8 mouse cellular contexts compared by ENCODE assay signal in genomic region chr14:119027130-119027529, GRCm38 (mm10).
DNase-seq lines count a peak whose midpoint lies in the region; ATAC-seq lines count a peak whose summit lies in the region.

No protein-coding gene starts in this region.

- DNase-seq in gastrocnemius, adult 18-20 months (ENCODE audit: low spot score): peak; percentile 75
- DNase-seq in gastrocnemius, postnatal 25 days: no peak
- peak; percentile 37 for DNase-seq in adrenal gland, adult 8-10 months
- peak; percentile 71 for DNase-seq in embryonic facial prominence, embryonic 11.5 days (ENCODE audit: low spot score)
- DNase-seq in heart, postnatal 25 days (ENCODE audit: low spot score): peak; percentile 9
- peak; percentile 61 to 62 for DNase-seq in layer of hippocampus, adult 8-10 months (ENCODE audit: low spot score in 2 of 2)
- peak; percentile 73 for DNase-seq in lung, postnatal 14 days
- DNase-seq in spleen, adult 12 weeks (ENCODE audit: low spot score): peak; percentile 30

- 0 out of 2 replicates have a peak, but pooled peaks have one; percentile 62 for ATAC-seq in embryonic facial prominence, embryonic 11.5 days (replicated peaks; ENCODE audit: insufficient number of reproducible peaks, low FRiP score, low TSS enrichment, low read depth)

- H3K27ac ChIP-seq in embryonic facial prominence, embryonic 11.5 days (replicated peaks; ENCODE audit: low read depth, low read length): no peak overlapping the region

- H3K4me3 ChIP-seq in embryonic facial prominence, embryonic 11.5 days (ENCODE audit: low read depth, low read length): no peak overlapping the region

- peaks cover 4% of the 10 kb centered on the region for H3K36me3 ChIP-seq in embryonic facial prominence, embryonic 11.5 days (replicated peaks; ENCODE audit: control insufficient read depth, insufficient read depth, low read depth, low read length)

- WGBS in embryonic facial prominence, embryonic 11.5 days: 50% methylated on average over 4 of the region's 4 CpGs

- no peaks in the 10 kb centered on the region for H3K27me3 ChIP-seq in embryonic facial prominence, embryonic 11.5 days (ENCODE audit: control insufficient read depth, insufficient read depth, low read length)

- H3K9ac ChIP-seq in embryonic facial prominence, embryonic 11.5 days (replicated peaks; ENCODE audit: low read length): no peak overlapping the region

- no peaks in the 10 kb centered on the region for H3K9me3 ChIP-seq in embryonic facial prominence, embryonic 11.5 days (replicated peaks; ENCODE audit: control insufficient read depth, low read length)

- H3K4me1 ChIP-seq in embryonic facial prominence, embryonic 11.5 days (ENCODE audit: control insufficient read depth, insufficient read depth, low read length): no peaks in the 10 kb centered on the region

- intact Hi-C loops in heart, postnatal 25 days (cut with DNase I): loop anchor here (1.0 kb wide), 1 partner anchor 117 kb away; no protein-coding TSS in a partner anchor

- no peak overlapping the region for H3K4me2 ChIP-seq in embryonic facial prominence, embryonic 11.5 days (ENCODE audit: low read depth, low read length)
